Mouse (Mus musculus): Measurements from ENCODE around the gene Rps18. TPM values are rescaled to one million over a fixed set of nuclear protein-coding genes. Genes with fewer than 3 reads are reported as not detected.

Rps18 gene
- polyA plus RNA-seq, 1 experiment = 287 TPM

GRCm38 (mm10) chr17:33980181-33981035, 24.6 kb upstream of the Rps18 start:
- no peaks in the 10 kb centered on the region for H3K36me3 ChIP-seq (ENCODE audit: control insufficient read depth, insufficient read depth)
- TF ChIP-seq POLR2AphosphoS2 (IDR thresholded peaks at IDR 0.05; ENCODE audit: insufficient read length, low read depth) = no peak
- TF ChIP-seq MYOG (IDR thresholded peaks at IDR 0.05; ENCODE audit: control insufficient read depth in 1 of 3, insufficient read depth in 1 of 3, insufficient read length in 2 of 3, low read depth in 2 of 3) = no peak
- TF ChIP-seq SRF (IDR thresholded peaks at IDR 0.05; ENCODE audit: control insufficient read depth, insufficient read length, low read depth) = no peak
- TF ChIP-seq REST (IDR thresholded peaks at IDR 0.05; ENCODE audit: insufficient read depth, insufficient read length) = no peak
- peaks cover 14% of the 10 kb centered on the region for H3K27me3 ChIP-seq (ENCODE audit: control insufficient read depth, insufficient read depth, insufficient read length)
- no peaks in the 10 kb centered on the region for H3K79me2 ChIP-seq (ENCODE audit: control insufficient read depth, insufficient read depth)
- H3ac ChIP-seq (ENCODE audit: control insufficient read depth, insufficient read length) = no peak overlapping the region
- no peak overlapping the region for H3K4me2 ChIP-seq (ENCODE audit: low read depth)
- no peak overlapping the region for H3K4me3 ChIP-seq

- H3K4me2 ChIP-seq (ENCODE audit: low read depth) = no peak overlapping the region
- no peaks in the 10 kb centered on the region for H3K79me2 ChIP-seq (ENCODE audit: control insufficient read depth, insufficient read depth)
- TF ChIP-seq TCF3 (IDR thresholded peaks at IDR 0.05; ENCODE audit: insufficient read length, low read depth) = no peak
- TF ChIP-seq MYOG (IDR thresholded peaks at IDR 0.05; ENCODE audit: control insufficient read depth in 1 of 3, insufficient read depth in 1 of 3, insufficient read length in 2 of 3, low read depth in 2 of 3) = no peak
- H3K36me3 ChIP-seq (ENCODE audit: control insufficient read depth, insufficient read depth) = no peaks in the 10 kb centered on the region
- H3K4me3 ChIP-seq = no peak overlapping the region
- H3K27me3 ChIP-seq (ENCODE audit: control insufficient read depth, insufficient read depth, insufficient read length) = peaks cover 18% of the 10 kb centered on the region
- no peak overlapping the region for H3ac ChIP-seq (ENCODE audit: control insufficient read depth, insufficient read length)
Observed at GRCm38 (mm10) chr17:33979512-33980050, 23.8 kb upstream of the Rps18 start.

GRCm38 (mm10) chr17:33978631-33979031, 22.8 kb upstream of the Rps18 start:
- Histone ChIP-seq H3ac (ENCODE audit: control insufficient read depth, insufficient read length) (no peak overlapping the region), H3K79me2 (ENCODE audit: control insufficient read depth, insufficient read depth) (no peaks in the 10 kb centered on the region), H3K27me3 (ENCODE audit: control insufficient read depth, insufficient read depth, insufficient read length) (peaks cover 23% of the 10 kb centered on the region), H3K4me2 (ENCODE audit: low read depth) (peak overlapping the region; percentile 66), H3K36me3 (ENCODE audit: control insufficient read depth, insufficient read depth) (no peaks in the 10 kb centered on the region), H3K4me3 (no peak overlapping the region)
- no peak for TF ChIP-seq CEBPB (IDR thresholded peaks at IDR 0.05; ENCODE audit: insufficient read depth, poor library complexity, severe bottlenecking)
- no peak for TF ChIP-seq SRF (IDR thresholded peaks at IDR 0.05; ENCODE audit: control insufficient read depth, insufficient read length, low read depth)
- no peak for TF ChIP-seq REST (IDR thresholded peaks at IDR 0.05; ENCODE audit: insufficient read depth, insufficient read length)
- no peak for TF ChIP-seq POLR2AphosphoS2 (IDR thresholded peaks at IDR 0.05; ENCODE audit: insufficient read length, low read depth)
- TF ChIP-seq POLR2A (IDR thresholded peaks at IDR 0.05; ENCODE audit: insufficient read length, low read depth) = no peak
- TF ChIP-seq MYOD1 (IDR thresholded peaks at IDR 0.05; ENCODE audit: control insufficient read depth in 1 of 3, insufficient read length in 2 of 3, low read depth in 2 of 3) = no peak
- TF ChIP-seq TCF12 (IDR thresholded peaks at IDR 0.05; ENCODE audit: insufficient read depth, poor library complexity, severe bottlenecking) = no peak
- no peak for TF ChIP-seq USF1 (IDR thresholded peaks at IDR 0.05; ENCODE audit: low read depth)
- TF ChIP-seq MYOG (IDR thresholded peaks at IDR 0.05; ENCODE audit: control insufficient read depth in 1 of 3, insufficient read depth in 1 of 3, insufficient read length in 2 of 3, low read depth in 2 of 3) = no peak
- no peak for TF ChIP-seq E2F4 (IDR thresholded peaks at IDR 0.05; ENCODE audit: insufficient read depth)

- H3K27me3 ChIP-seq (ENCODE audit: control insufficient read depth, insufficient read depth, insufficient read length) = peaks cover 23% of the 10 kb centered on the region
- H3K4me3 ChIP-seq = no peak overlapping the region
- H3K36me3 ChIP-seq (ENCODE audit: control insufficient read depth, insufficient read depth) = no peaks in the 10 kb centered on the region
- TF ChIP-seq E2F4 (IDR thresholded peaks at IDR 0.05; ENCODE audit: insufficient read depth) (no peak), POLR2AphosphoS2 (IDR thresholded peaks at IDR 0.05; ENCODE audit: insufficient read length, low read depth) (no peak), SRF (IDR thresholded peaks at IDR 0.05; ENCODE audit: control insufficient read depth, insufficient read length, low read depth) (no peak), USF1 (IDR thresholded peaks at IDR 0.05; ENCODE audit: low read depth) (no peak), TCF12 (IDR thresholded peaks at IDR 0.05; ENCODE audit: insufficient read depth, poor library complexity, severe bottlenecking) (no peak), TCF3 (IDR thresholded peaks at IDR 0.05; ENCODE audit: insufficient read length, low read depth) (no peak)
- H3ac ChIP-seq (ENCODE audit: control insufficient read depth, insufficient read length) = no peak overlapping the region
- no peaks in the 10 kb centered on the region for H3K79me2 ChIP-seq (ENCODE audit: control insufficient read depth, insufficient read depth)
- H3K4me2 ChIP-seq (ENCODE audit: low read depth) = peak overlapping the region; percentile 66
Observed at GRCm38 (mm10) chr17:33977861-33978557, 22.2 kb upstream of the Rps18 start.

- no peak for TF ChIP-seq POLR2A (IDR thresholded peaks at IDR 0.05; ENCODE audit: insufficient read length, low read depth)
- TF ChIP-seq E2F4 (IDR thresholded peaks at IDR 0.05; ENCODE audit: insufficient read depth) = no peak
- no peak for TF ChIP-seq REST (IDR thresholded peaks at IDR 0.05; ENCODE audit: insufficient read depth, insufficient read length)
- no peak for TF ChIP-seq MYOG (IDR thresholded peaks at IDR 0.05; ENCODE audit: control insufficient read depth in 1 of 3, insufficient read depth in 1 of 3, insufficient read length in 2 of 3, low read depth in 2 of 3)
- TF ChIP-seq POLR2AphosphoS2 (IDR thresholded peaks at IDR 0.05; ENCODE audit: insufficient read length, low read depth) = no peak
- TF ChIP-seq SRF (IDR thresholded peaks at IDR 0.05; ENCODE audit: control insufficient read depth, insufficient read length, low read depth) = no peak
- TF ChIP-seq MAX (IDR thresholded peaks at IDR 0.05; ENCODE audit: low read depth) = no peak
- no peak for TF ChIP-seq MYOD1 (IDR thresholded peaks at IDR 0.05; ENCODE audit: control insufficient read depth in 1 of 3, insufficient read length in 2 of 3, low read depth in 2 of 3)
- no peak for TF ChIP-seq TCF12 (IDR thresholded peaks at IDR 0.05; ENCODE audit: insufficient read depth, poor library complexity, severe bottlenecking)
- TF ChIP-seq TCF3 (IDR thresholded peaks at IDR 0.05; ENCODE audit: insufficient read length, low read depth) = no peak
- no peak for TF ChIP-seq USF1 (IDR thresholded peaks at IDR 0.05; ENCODE audit: low read depth)
- no peak for TF ChIP-seq CEBPB (IDR thresholded peaks at IDR 0.05; ENCODE audit: insufficient read depth, poor library complexity, severe bottlenecking)
- Histone ChIP-seq H3K79me2 (ENCODE audit: control insufficient read depth, insufficient read depth) (no peaks in the 10 kb centered on the region), H3K36me3 (ENCODE audit: control insufficient read depth, insufficient read depth) (no peaks in the 10 kb centered on the region), H3K4me2 (ENCODE audit: low read depth) (no peak overlapping the region), H3K4me3 (no peak overlapping the region), H3K27me3 (ENCODE audit: control insufficient read depth, insufficient read depth, insufficient read length) (peaks cover 19% of the 10 kb centered on the region), H3ac (ENCODE audit: control insufficient read depth, insufficient read length) (no peak overlapping the region)
Observed at GRCm38 (mm10) chr17:33973572-33973971, 17.8 kb upstream of the Rps18 start.
